Mouse (Mus musculus): ENCODE measurements at regions not wholly inside any gene's neighbourhood (a gene's known extent, or its start where the extent isn't known, plus 50 kb on each side); places are given as distances from the start of the nearest gene placed in this dataset.
A peak's percentile ranks its signal among the peaks of the same experiment; 100 is the strongest.

DNA sequence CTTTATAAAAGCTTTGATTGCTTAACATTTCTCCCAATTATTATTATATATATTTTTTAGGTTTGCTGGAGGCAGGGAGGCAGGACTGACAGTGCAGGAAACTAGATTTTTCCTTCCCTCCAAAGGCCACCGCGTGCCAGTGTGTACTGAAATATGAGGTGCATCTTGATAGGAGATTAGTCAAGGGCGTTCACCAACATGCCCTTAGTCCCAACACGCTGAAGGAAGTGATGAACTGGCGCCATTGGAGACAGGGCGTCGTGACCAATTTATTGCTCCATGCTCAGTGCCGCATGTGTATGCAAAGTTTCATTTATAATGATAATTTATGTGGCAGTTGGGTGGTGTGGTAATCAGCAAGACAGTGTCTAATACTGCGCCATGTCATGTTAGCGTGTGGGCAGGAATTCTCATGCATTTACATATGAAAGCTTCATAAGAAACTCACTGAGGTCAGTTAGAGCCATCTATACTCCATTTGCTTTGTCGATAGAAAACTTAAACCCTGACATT, 66.2 kb downstream of the Isl1 start:
- no peak for ATAC-seq (replicated peaks; ENCODE audit: low FRiP score, poor library complexity, severe bottlenecking)

DNA sequence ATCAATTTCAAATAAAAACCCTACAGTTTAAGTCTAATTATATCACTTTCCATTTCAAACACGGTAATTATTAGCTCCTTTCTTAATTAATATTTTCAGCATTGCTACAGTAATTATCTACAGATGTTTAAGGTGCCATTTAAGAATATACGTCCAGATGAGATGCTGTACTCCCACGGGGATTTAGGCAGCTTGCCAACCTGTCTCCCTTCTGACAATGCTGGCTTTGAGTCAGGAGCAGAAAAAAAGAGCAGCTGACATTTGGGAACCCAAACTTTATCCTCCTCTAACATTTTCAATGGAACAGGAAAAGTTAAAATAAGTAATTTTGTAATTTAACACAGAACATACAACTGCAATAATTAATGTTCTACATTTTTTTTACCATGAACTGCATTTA, 94.4 kb downstream of the Isl1 start:
- ATAC-seq (replicated peaks; ENCODE audit: low FRiP score, poor library complexity, severe bottlenecking): no peak

DNA sequence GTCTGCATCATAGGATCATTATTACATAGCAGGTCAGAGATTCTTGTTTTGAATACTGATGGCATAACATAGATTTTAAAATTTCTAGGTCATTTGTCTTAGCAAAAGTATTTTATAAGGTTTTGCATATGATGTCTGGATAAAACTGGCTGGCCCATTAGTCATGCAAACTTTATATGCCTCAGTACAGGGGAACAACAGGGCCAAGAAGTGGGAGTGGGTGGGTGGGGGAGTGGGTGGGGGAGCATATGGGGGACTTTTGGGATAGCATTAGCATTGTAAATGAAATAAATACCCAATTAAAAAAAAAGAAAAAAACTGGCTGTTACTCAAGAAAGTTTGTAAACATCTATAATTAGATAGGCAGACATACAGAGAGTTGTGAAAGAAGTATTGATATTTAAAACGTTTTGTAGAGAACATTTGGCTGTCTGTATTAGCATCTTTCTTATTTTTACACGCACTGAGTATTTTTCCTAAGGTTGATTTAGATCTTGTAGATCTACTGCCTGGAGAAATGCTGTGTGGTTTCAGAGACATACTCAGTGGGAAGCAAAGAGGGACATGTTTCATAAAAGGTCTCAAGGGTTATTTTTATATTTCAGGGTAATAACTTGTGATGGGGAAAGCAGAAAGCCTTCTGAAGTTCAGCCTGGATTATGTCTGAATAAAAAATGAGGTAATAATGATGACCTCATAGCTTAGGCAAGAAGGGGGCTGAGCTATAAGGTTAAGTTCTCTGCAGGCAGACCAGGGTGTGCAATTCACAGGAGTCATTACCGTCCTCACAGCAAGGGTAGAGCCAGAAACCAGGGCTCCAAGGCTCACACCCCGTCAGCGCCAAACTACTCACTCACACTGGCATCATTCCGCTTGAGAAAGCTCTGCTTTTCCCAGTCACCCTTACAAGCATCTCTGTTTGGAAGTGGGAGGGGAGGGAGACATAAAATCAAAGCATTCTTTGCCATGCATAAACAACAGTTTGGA, 95.4 kb downstream of the Isl1 start:
- ATAC-seq (replicated peaks; ENCODE audit: low FRiP score, poor library complexity, severe bottlenecking): 0 out of 2 replicates have a peak, but pooled peaks have one; percentile 30

DNA sequence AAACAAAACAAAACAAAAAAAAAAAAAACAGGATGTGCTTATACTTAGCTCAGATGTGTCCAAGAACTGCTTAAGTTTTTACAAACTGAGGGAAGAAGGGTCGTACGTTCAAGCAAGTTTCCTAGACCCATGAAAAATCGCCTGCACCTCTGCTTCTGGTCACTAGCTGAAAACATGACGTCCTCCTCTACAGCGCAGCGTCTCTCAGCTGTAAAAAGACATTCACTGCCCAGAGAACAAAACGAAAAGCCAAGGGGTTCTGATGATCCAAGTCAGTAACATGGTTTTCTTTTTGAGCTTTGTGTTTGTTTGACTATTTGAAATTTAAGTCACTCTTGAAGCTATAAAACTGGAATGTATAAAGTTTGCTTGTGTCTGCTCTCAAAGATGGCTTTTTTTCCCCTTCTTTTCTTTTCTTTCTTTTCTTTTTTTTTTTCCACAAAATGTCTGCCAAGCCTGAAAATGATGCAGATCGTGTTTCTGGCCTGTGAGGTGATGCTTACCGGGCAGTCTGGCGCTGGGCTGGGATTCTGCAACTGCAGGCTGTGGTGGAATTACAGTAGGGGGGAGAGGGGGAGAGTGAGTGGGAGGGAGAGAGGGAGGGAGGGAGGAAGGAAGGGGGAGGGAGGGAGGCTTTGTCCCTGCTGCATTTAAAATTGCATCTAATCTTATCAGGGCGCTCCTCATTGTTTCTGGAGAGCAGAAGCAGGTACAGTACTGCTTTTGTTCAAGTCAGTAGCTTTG, 108.1 kb downstream of the Isl1 start:
- ATAC-seq (replicated peaks; ENCODE audit: low FRiP score, poor library complexity, severe bottlenecking): no peak

DNA sequence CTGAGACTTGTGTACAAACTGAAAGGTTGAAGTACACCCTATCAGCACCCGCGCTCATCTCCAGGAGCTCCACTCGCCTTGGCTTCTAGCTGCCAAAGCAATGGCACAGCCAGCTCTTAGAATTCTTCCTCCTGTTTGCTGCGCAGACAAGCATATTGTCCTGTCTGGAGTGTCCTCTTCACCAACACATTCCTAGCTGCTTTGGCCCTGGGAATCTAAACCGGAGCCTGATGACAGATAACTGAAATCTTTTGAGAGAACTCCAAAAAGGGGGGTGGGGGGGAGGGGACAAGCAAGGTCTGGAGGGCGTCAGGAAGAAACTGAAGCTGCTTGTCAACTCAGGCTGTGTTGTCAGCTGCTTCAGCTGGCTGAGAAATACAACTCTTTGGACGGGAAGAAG, 122.4 kb downstream of the Isl1 start:
- no peak for ATAC-seq (replicated peaks; ENCODE audit: low FRiP score, poor library complexity, severe bottlenecking)

DNA sequence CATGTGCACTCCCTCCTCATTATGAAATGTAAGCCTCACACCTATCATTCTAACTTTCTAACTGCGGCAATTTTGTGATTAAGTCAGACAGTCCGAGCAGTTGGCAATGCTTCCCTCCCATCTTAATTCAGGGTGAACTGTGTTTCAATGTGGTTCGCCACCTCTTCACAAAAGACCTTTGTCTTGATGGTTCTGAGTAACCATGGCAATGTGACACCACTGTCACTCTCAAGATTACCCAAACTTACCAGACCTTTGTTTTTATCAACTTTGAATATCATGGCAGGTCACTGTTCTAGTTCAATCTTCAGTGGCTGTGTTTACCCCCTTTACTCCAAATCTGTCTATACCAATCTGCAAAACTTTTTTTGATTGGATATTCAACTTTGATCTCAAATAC, 131.7 kb downstream of the Isl1 start:
- no peak for ATAC-seq (replicated peaks; ENCODE audit: low FRiP score, poor library complexity, severe bottlenecking)

DNA sequence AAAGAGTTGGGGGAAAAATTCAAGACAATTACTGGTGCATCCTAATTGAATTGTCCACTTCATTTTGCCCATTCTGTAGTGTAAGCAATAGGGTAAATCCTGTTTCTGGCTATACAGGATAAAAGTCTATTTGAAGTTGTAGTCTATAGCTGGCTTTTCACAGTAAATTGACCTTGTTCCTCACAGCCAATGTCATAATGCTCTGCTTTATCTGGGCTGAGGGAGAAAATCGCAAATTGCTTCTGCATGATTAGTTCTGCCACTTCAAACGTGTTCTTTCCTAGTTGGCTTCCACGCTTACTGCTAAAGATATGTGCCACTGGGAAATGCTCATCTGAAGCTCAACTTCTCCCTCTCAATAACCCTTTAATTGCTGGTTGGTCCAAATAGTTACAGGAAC, 134.5 kb downstream of the Isl1 start:
- ATAC-seq (replicated peaks; ENCODE audit: low FRiP score, poor library complexity, severe bottlenecking): no peak

DNA sequence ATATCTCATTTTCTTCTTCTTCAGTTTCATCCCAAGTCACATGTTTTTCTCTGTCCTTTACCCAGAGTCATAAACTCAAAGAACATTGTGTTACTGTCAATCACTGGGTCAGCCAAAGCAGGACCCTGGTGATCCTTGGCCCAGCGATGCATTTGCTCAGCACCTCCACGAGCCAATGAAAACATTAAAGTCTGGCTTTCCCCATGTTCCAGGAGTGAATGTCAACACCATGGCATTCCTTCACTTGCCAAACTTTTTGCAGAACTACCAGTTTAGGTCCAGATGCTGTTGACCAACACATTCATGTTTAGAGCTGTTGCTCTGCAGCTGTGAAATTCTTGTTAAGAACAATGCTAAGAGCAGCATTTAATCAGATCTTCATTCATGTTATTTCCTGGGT, 135.6 kb downstream of the Isl1 start:
- ATAC-seq (replicated peaks; ENCODE audit: low FRiP score, poor library complexity, severe bottlenecking): no peak

DNA sequence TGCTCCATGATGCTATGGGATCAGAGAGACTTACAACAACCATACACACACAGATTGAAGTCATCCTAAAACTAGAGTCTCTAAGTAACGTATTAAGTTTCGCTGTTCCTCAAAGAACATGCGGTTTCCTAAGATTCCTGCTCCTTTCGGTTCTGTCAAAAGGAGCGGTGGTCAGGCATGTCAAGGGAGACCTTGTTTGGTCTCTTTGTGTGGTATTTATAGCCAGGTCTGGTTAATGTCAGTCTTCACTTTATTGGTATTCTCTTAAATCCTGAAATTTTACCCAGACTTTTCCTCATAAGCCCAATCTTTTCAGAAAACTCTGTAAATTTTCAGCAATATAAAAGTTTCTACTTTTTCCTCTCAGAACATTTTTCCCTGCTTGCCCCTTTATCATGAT, 166.5 kb downstream of the Isl1 start:
- no peak for ATAC-seq (replicated peaks; ENCODE audit: low FRiP score, poor library complexity, severe bottlenecking)

DNA sequence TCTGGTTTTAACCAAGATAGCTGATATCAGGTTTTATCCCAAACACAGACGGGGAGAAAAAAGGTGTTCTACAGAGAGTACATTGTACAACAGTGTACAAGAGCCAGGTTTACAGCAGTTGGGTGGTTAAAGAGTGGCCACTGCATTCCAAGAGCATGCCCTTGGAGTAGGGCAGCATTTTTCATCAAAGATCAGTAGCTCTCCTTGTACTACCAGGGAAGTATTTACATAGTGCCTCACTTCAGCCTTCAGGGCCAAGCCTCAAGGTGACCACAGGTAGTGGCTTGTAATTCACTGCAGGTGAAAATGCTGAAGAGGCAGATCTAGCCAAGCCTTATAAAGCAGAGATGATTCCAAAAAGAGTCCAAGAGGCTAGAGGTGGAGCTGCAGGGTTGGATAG, 190.8 kb downstream of the Isl1 start:
- no peak for ATAC-seq (replicated peaks; ENCODE audit: low FRiP score, poor library complexity, severe bottlenecking)

DNA sequence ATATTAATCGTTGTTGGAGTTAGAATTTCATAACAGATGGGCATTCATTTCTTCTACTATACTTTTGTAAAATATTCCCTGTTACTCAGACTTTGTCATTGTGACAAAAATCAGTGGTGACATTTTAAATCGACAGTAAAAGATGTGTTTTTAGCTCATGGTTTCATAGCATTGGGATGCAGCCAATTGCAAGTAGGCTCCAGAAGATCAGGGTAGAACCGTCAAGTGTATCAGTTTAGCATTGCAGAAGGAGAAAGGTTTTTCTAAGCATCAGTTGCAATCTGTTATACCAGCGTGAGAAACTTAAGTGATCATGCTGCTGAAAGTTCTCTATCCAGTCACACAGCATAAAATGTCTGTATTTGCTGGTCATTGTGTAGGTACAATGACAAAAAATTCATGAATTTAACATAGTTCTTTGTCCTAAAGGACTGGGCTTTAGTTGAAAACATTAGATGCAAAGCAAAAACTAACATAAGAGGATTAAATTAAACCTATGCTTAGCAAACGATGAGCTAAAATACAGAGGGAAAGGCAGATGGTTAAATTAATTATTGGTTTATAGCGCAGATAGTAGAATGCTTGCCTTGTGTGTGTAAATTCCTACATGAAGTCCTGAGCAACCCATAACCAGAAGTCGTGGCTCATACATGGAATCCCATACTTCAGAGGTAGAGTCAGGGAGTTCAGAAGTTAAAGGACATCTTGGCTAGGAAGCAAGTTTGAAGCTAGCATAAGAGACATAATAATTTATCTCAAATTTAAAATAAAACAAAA, 198.3 kb downstream of the Isl1 start:
- no peak for ATAC-seq (replicated peaks; ENCODE audit: low FRiP score, poor library complexity, severe bottlenecking)

DNA sequence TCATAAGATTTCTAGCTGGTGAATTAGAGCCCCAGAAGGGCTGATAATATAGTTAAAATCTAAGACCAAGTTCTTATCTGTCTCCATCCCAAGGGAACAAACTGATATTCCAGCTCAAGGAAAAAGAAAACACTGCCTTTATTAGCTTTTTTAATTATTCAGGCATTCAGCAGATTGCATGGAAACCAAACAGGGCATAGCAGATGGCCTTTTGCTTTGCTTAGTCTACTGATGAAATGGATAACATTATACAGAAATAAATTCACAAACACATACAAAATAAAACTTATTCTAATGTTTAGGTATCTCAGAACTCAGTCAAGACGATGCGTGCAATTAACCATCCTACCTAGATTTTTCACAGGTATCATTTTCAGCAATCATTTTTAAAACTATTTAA, 198.9 kb downstream of the Isl1 start:
- ATAC-seq (replicated peaks; ENCODE audit: low FRiP score, poor library complexity, severe bottlenecking): no peak

DNA sequence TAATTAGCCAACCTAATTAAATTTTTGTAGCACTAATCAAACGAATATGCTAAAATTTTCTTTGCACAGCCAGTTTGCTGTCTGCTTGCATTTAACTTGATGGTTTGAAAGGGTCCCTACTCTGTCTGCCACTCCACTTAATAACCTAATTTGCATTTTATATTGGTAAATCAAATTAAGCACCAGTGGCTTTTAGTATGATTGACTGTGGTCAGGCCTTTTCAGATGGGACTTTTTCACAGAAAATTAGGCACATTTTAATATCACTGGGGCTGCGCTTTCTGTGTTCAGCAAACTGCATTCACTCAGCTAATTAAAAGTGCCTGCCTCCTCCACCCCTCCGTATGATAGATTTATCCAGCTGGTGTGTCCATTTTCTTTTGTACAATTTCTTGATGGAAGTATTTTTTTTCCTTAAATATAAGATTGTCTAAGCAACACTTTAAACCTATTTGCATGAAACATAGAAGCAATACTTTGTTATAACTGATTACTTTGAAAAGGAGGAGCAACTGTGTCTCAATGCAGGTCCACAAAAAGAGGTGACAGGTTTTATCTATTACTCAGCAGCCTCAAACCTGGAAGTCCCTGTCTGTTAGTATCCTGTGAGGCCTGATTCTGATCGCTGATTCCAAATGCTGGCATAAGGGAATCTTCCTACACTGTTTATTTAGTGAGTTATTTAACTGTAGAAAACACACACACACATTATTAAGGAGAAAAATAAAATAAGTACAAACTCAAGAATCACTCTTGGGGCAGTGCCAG, 221.8 kb downstream of the Isl1 start:
- ATAC-seq (replicated peaks; ENCODE audit: low FRiP score, poor library complexity, severe bottlenecking): no peak

DNA sequence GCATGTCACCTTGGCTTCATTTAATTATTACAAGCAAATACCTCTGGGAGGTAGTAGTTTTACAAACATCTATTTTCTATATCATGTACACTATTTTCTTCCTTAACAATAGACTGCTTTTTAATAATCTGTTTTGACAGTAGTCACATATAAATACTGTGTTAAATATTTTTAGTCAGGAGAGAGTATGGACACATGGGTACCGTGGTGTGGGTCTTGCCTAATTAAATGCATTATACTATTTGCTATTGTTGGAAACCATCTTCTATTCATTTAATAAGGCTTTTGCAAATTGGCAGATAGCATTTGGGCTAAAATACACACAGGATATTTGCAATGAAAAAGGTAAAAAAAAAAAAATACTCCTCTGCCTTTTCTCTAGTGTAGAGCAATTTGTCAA, 222.3 kb downstream of the Isl1 start:
- ATAC-seq (replicated peaks; ENCODE audit: low FRiP score, poor library complexity, severe bottlenecking): no peak

DNA sequence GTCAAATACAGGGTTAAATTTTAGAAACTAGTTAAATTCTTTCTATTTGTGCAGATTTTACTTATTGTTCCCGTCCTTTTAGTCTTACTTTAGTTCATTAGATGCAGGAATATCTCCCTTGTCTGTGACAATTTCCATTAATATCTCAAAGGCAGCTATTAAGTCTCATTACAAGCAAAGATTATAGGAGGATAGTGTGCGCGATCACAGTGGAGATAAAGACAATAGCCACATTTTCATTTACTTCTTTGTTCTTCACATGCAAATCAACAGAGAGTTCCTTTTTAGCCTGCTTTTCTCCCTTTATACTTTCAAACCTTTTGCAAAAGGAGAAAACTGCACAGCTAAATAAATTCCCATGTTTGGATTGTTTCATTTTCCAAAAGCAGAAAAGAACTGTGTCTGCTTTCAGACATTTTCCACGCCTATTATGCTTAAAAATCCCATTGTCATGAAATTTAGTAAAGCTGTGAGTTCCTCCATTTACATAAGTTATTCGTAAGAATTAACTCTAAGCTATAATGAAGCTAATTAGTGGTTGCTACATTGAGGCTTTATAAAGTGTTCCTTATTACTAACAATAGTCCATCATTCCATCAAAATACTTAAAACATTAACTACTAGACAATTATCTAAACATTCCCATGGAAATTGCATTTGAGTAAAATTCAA, 252.4 kb downstream of the Isl1 start:
- no peak for ATAC-seq (replicated peaks; ENCODE audit: low FRiP score, poor library complexity, severe bottlenecking)

DNA sequence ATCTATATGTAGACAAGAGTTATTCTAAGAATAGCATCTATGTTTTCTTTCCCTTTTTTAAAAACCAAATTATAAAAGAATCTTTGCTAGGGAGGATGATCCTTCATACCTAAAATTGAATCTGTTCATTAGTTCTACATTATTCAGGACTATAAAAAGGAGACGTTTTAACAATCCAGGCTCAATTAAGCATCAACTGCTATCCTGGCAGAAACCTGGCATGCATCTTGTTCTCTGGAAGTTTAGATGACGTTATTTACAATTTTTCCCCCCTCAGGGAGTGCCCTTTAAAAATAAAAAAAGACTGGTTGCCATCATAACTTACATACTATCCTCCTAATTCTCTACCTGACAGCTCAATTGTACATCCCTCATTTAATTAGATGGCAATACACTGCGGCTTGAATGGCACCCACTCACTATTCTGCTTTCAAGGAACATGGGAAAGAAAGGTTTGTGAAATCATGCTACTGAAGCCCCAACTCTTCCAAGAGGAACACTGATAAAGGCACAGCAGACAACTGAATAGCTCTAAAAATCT, 253.3 kb downstream of the Isl1 start:
- no peak for ATAC-seq (replicated peaks; ENCODE audit: low FRiP score, poor library complexity, severe bottlenecking)

DNA sequence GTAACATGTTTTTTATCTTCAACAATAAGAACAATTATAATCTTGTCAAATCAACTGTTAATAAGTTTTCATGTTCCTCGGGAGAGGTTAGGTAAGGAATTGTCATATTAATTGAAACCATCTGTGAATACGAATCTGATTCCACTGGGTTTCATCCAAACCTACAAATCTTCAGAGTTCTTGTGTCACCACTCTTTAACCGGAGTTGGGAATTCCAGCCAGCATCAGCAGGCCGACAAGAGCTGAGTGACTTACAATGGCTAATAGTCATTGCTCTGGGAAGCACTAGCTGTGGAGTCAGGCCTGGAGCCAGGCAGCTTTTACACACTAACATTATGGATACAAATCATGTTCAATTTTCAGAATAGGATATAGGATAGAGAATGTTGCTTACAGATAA, 273.3 kb downstream of the Isl1 start:
- no peak for ATAC-seq (replicated peaks; ENCODE audit: low FRiP score, poor library complexity, severe bottlenecking)

DNA sequence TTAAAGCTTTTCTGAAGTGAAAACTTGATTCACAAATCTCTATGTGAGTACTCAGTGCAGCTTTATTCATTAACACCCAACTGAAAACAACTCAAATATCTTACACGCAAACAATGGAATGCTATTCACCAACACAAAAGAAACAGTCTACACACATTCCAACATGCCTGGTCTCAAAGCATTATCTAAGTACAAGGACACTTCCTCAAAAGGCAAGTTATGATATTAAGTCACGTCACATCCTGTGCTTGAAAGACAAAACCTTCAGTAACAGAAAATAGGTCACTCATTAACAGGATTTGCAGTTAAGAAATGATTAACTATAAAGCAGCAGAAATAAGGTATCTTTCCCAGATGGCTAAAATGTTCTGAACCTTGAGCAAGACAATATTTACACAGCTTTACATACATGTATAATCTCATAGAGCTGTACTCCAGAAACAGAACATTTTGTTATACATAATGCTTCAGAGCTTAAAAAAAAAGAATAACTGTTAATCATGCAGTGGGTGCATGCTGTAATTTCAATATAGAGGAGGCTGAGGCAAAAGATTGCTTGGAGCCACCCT, 279.3 kb downstream of the Isl1 start:
- ATAC-seq (replicated peaks; ENCODE audit: low FRiP score, poor library complexity, severe bottlenecking): no peak
